Mouse (Mus musculus) right cerebral cortex, adult 2 months (tissue): Measurements from ENCODE around the gene Lpp.

Experiments
- DNase-seq, 2 experiments: peaks; one replicate each; pipeline ENCODE4 v3.0.0; 2021 to 2022; ENCODE audit warnings: low spot score in 2 of 2

The Lpp gene

DNA sequence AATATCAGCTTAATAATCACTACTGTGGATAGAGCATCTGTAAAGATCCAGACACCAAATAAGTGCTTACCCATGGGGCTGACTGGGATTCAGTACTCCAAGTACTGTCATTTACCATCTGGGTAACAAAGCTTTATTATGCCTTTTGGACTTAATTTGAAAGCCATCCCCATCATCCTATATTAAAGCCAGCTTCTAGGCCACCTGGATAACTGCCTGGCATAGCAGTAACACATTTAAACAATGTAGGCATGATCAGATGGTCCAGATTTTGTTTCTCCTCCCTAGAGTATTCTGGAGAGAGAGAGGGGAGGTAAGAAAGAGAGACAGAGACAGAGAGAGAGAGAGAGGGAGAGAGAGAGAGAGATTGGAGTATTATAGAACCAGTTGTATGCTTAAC, 536.8 kb downstream of the Lpp start:
- DNase-seq, result no peak

DNA sequence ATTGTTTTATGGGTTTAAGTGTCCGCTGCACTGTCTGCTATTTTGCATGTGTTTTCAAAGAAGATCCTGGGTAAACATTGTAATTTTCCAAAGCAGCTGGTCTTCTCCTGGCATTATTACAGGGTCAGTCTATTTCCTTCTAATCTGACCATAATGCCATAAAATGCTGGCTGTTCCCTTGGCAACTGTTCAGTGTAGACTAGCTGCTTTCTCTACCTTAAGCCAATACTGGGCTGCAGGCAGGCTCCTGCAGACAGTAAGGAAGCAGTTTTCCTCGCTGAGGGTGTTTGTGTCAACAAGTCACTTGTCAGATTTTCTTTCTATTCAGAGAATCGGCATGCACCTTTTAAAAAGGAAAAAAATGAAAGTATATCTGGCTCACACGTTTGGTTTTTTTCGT, 537.3 kb downstream of the Lpp start:
- DNase-seq, result no peak

DNA sequence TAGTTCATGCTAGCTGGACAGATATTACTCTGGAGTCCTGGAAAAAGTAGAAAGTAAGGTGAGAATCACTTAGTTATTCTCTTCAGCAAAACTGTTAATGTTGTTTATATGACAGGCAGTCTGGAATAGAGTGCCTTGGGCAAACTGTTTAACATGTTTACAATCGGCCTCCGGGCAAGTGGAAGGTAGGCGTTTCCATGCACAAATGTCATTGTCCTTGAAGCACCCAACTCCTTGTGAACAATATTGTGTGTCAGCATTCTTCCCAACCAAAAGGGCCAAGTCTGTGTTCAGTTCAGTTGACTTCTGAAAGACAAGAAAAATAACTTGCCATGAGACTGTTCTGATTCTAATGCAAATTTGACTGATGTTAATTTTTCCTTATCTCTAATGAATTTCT, 539.5 kb downstream of the Lpp start:
- DNase-seq, result no peak

DNA sequence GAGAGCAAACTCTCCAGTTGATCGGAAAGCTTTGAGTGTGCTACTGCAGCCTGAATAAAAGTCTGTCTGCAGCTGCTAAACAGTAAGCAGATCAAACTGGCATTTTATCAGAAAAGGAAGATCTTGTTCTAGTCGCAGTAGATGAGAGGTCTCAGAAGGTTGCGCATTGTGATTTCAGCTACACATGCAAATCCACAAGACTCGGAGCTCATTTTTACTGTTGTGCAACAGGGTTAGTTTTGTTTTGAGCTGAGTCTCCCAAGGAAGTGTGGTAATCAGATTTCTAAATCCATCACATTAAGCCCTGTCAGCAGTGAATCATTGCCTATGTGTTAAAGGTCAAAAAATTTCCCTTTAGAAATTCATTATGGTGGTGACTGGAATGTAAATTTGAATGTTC, 540.4 kb downstream of the Lpp start:
- DNase-seq, result no peak

DNA sequence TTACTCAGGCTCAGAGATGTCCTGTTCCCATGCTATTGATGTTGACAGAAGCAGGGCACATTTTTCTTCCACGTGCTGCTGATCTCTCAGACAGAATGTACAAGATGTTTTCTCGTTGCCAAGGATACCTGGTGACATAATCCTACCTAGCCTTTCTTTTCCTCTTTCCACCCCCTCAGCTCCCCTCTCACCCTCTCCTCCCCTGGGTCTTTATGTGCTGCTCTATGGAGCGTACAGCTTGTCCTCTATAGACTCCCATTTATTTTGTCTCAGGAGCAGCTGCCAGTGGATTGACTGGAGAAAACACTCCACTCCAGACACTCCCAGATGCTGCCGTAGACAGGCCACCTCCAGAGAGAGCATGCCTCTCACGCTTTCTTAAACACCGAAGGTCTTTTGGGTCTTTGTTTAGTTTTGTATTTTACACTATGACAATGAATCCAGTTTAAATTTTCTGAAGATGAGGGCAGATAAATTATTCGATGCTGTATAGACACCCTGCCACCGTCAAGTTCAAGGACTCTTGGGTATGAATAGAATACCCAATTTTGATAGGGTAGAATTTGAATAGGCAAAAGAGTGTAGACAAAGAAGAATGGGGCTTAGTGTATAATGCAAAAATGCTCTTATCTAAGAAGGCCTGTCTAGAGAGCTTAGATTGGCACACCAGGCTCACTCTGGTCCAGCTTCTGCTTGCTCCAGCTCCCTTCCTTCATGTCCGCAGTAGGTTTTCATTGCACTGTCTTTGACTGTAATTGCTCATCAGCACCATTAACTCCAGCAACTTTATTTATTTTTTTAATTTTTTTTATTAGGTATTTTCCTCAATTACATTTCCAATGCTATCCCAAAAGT, 548.2 kb downstream of the Lpp start:
- DNase-seq, result peak in 1 of 2 experiments; percentile 17

DNA sequence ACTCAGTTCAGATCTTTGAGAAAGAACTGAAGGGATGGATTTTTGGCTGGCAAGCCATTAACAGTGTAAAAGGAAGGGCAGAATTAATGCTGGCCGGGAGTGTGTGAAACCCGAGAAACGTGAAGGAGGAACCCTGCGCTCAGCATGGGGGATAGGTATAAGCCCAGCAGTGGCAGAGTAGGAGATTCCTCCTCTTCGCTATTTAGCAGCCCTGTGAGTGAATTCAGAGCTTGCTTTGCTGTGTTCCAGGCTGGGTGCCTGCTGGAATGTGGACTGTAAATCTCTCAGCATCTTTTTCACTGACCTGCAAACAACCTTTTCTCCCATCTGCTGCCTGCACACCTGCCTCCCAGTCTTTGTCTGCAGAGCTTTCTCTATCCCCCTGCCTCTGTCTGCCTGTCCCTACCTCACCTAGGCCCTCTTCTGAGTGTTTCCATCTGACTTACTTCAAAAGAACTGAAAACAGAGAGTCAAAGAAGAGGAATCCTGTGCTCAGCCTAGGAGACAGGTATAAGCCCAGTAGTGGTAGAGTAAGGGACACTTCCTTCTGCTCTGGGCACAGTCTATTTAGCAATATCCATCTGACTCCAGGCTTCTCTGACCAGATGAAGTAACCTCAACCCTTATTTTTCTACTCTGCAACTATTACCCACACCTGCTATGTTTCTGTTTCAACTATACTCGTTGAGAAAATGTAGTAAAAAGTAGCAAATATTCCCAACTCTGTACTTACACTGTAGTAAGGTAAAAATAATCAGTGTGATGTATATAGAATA, 550.4 kb downstream of the Lpp start:
- DNase-seq, result no peak

DNA sequence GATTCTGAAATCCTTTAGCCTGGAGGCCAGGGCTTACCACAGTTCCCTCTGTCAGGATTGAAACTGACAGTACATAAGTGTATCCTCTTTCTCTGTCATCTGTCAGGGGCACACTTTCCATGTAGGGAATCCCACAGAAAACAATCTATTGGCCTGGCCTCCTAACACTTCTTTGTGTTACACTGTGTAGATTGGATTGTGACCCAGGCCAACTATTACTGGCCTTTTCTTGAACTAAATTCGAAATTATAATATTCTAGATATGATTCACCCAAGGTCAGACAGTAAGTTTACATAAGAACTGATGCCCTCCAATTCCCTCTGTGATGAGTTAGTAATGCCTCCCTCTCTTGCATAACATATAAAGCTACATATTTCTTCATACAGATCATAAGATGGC, 553.0 kb downstream of the Lpp start:
- DNase-seq, result no peak

DNA sequence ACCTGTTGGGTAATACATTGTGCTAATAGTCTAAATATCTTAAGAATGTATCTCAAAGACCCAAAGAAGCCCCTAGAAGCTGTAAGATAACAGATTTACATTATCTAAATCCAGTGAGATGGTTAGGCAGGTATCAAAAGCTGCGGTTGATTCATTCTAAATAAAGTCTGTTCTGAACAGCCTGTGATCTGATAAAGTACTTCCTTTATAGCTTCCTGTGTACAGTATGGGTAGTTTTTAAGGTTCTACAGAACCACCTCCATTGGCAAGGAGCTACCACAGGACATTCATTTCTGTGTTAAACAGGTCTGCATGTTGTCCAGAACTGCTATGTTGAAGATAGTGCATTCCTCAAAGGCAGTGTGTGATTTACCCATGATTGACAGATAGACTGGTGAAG, 554.2 kb downstream of the Lpp start:
- DNase-seq, result no peak

DNA sequence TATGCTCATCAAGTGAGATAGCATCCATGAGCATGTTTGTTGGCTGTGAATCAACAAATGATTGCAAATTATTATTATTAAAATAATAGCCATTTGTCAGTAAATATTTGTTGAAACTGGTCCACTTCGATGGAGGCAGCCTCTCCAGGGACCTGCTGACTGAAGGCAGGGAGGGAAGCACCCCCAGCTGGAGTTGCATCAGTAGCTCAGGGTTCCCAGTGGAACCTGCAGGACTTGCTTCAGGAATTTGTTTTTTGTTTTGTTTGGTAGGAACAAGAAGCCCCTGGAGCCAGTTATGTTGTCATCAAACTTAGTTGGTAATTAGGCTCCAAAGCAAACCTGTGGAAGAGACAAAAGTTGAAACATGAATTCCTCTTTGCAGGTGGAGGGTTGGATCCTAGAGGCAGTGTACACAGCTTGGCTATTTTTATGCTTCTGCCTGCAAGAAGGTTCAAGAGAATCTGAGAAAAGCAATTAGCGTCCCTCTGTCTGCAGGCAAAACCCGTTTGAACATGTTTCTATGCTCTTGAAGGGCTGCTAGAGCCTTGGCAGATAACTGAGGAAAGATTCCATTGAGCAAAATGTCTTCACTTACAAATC, 554.9 kb downstream of the Lpp start:
- no peak for DNase-seq

DNA sequence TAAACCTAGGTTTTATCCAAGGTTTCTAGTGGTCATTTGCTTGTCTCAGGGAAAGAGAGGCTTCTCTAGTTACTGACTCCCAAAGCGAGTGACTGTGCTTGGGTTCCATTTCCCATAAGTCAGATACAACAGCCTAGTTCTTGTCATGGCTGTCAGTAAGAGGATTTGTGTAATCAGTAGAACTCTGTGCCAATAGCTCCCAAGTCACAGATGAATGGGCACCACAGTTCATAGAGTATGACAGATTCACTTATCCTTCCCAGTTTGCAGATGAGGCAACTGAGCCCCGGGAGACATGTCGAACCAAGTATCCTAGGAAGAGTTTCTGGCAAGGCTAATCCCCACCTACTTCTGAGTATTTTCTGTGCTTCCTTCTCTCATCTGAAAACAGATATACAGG, 556.0 kb downstream of the Lpp start:
- no peak for DNase-seq

DNA sequence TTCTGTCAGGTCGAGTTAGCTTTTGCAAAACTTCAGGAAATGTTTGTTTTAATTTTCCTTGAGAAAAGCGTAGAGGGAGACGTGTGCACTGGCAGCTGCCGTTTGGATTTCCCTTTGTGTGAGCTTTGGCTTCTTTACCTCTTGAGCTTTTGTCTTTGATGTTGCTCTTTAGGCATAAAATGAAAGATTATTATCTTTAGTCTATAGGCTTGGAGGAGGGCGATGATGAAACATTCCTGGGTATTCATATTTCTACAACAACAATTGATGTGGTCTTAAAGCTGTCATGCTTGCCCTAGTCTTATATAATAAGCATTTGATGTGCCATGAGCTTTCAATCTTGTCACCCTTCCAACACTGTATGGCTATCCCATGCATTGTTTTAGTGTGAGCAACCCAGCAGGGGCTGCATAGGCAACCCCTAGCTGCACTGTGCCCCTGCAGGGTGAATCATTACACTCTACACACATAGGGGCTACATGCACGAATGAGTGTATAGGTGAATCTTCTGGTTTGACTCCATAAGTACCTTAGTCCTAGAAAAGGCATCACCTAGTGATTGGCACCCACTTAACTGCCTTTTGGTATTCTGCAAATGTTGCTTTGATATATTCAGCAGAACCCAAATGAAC, 556.9 kb downstream of the Lpp start:
- no peak for DNase-seq

DNA sequence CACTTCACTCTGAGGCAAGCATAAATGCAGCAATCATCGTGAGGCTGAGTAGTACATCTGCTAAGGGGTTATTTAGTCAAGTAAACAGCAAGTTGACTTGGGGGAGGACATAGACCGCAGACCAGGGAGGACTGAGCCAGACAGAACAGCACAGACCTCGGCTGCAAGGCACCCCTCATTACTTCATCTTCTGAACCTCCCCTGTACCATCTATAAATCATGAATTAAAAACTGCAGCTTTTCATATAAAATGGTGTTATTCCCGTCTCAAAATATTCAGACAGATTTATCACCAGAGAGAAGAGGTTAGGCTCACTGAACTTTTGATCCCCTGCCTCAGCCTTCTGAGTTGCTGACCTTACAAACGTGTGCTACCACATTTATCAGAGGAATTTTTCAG, 558.6 kb downstream of the Lpp start:
- no peak for DNase-seq

DNA sequence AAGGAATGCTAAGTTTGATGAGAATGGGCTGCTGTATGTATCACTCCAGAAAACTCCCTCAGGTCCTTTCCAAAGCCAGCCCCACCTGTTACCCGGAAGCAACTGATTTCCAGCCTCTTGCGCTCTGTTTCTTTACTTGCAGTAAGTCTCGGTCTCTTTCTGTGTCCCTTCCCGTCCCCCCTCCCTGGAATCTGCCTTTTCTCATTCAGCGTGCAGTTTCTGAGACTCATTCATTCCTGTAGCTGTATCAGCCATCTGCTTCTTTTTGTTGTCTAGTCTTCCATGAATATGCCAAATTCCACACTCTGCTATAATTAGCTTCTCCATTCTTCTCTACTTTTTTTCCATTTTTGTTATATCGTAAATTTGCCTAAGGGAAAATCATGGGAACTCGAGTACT, 561.7 kb downstream of the Lpp start:
- peak in 1 of 2 experiments; percentile 14 for DNase-seq

DNA sequence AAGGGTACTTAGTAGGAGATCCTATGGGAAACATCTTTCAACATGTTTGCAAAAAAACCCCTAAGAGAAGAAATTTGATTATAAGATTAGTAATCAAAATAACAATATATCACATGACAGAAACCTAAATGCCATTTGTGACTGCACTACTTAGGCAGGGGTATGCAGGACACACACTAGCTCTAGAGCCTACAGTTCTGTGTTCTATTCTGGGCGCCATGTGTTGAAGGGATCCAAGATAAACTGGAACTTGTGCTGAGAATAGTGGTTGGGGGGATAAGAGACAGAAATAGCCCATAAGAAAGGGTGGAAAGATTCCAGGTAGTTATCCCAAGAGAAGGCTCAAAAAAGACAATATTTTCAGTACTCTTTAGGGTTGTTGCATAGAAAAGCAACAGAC, 565.4 kb downstream of the Lpp start:
- DNase-seq, result no peak

DNA sequence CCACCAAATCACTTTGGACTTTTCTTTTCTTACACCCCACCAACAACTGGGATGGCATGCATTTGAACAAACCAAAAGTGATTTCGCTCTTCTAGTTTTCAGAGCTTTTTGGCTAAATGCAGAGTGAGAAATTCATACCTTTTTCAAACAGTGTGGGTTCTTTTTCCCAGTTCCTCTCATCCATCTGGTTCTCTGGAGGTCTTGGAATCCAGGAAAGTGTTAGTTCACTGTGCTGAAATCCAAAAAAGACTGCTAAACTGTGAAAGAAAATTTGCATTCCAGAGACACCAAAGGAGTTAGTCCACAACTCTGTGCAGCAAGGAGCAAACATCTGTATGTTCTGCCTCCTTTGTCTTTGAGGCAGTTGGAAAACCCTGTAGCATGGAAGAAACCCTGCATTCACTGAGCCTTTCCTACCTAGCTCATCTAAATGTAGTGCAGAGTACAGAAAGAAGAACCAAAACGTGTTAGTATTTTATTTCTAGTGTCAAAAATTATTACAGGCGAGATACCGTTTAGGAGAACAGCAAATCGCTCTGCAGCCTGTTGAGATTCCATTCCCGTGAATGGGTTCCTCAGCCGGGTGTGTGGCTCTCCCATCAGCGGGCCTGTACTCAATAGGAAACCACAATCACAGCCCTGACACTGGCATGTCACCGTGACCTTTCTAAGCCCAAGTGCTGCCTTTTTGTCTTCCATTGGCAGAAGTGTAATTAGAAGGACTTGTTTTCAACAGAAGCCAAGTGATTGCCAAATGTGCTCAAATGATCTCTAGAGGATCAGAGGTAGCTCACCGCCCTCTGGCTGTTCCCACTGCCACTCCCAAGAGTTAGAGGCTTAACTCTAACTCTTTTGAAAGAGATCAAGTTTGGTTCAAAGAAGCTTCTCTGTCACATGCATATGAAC, 567.8 kb downstream of the Lpp start:
- DNase-seq, result peak in 1 of 2 experiments; percentile 5

DNA sequence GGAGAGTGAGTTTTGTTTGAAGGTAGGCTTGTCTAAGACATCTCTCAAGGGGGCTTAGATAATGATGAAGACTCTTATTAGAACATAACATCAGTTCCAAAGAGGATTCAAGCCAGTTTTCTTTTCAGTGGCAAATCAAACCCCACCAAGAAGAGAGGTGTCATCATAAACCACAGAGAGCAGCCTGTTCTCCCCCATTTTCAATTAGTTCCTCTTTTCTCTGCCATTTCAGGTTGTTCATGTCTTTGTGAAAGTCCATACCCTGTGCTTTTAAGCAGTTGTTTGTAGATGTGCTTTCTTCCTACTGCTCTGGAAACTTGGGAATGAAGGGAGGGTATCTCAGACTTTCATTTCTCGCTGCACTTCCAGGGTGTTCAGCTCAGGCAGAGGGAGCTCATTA, 571.0 kb downstream of the Lpp start:
- no peak for DNase-seq

DNA sequence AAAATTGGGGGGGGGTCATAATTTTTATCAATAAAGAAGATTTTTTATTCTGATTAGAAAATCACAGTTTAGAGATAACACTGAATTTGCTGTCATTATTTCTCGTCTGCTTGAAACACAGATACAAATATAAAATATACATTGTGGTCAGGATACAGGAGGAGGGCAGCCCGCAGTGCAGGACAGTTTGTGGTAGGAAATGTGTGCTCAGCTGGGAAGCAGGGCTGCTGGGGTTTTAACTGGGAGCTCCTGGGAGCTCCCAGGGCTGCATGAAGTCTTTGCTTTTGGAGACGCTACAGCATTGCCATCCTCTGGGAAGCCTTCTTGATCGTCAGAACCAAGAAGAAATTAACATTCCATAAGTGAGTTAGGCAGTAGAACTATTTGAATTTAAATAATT, 571.8 kb downstream of the Lpp start:
- DNase-seq, result no peak

DNA sequence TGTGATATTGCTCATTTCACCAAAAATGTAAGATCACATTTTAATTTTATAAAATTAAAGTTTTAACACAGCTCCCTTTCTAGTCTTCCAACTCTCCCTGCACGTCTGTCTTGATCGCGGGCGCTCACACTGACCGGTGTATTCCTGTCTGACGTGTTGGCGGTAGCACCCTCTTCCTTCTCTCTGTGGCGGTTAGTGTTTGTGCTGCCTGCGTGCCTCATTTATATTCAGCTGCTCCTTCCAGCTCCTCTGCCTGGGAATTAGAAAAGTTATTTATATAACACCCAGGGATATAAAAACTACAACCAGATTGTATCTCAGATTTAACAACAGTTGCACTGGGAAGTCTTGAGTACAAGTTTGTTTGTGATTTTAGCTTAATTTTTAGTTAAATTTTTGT, 573.2 kb downstream of the Lpp start:
- peak; percentile 25 to 36 for DNase-seq

DNA sequence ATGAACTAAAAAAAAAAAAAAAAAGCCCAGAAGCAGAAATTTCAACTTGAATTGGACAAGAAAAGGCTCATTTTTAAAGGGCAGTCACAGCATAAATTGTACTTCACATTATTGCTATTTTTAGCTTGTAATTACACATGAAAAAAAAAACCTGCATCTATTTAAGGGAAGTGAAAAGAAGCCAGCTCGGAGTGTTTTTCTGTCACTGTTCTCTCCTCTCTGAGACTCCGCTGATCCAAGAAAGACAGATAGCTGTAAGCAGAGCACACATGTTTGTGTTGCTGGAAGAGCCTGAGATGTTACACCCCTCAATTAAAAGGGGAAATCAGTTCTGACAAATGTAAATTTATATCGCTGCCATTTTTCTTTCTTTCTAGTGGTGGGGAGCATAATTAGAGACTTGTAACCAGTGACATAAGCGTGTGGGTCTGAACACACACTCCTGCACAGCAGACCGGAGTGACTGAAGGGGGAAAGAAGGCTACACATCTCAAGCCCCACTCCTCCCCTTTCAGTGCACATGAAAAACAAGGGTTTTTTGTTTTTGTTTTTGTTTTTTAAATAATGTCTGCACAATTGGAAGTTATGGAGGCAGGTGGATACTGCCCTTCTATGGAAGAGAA, 579.8 kb downstream of the Lpp start:
- DNase-seq, result no peak

DNA sequence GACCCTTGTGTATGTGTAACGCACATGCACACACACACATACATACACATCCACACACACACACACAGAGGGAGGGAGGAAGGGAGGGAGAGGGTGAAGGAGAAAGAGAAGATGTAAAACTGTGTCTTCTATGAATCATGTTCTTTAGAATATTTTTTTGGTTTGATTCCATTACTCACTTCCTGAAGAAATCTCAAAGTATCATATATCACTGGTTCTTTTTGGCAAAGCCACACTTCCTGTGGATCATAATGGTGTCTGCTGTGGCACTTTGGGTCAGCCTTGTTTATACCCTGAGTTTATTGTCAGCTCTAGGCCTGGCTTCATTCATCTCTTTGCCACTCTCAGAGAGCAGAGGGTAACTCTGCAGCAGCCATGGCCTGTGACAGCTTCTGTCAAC, 584.5 kb downstream of the Lpp start:
- no peak for DNase-seq

DNA sequence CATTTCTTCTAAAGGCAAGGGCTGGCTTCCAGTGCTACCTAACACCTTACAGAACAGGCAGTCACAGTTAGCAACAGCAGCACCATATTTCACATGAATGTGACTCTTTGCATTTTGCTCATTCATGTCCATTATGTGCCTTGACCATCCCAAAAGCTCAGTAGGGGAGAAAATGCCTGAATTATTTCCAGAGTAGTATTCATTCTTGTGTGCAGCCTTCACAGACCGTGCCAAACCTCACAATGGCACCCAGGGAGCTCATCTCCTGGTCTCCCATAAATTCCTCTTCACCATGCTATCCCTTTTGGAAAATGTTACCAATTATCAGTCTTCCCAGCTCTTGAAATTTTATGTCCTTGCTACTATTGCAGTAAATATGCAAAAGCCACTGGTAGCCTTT, 584.9 kb downstream of the Lpp start:
- no peak for DNase-seq
